Mouse (Mus musculus) midbrain, embryonic 12.5 days (tissue): ENCODE measurements around the gene Serpinh1. TPM values are rescaled to one million over a fixed set of nuclear protein-coding genes. Genes with fewer than 3 reads are reported as not detected.

Experiments used
- ATAC-seq: fragments of 200-750 bp; cut with Nextera tagmentation; 2 replicates; pipeline ENCODE4 v1.8.0; 2017; ENCODE audit warnings: low read depth, moderate TSS enrichment, moderate library complexity; ENCODE audit not compliant: low FRiP score
- H3K27ac ChIP-seq: fragments of 300-500 bp; sonication (generic); replicated peaks from 2 replicates; pipeline ENCODE4 v1.5.1; 2016; ENCODE audit warnings: mild to moderate bottlenecking
- H3K27me3 ChIP-seq: fragments of 300-500 bp; sonication (generic); 2 replicates; pipeline ENCODE4 v1.6.1; 2016; ENCODE audit warnings: mild to moderate bottlenecking
- H3K36me3 ChIP-seq: fragments of 300-500 bp; sonication (generic); 2 replicates; pipeline ENCODE4 v1.6.1; 2016
- H3K4me1 ChIP-seq: fragments of 300-500 bp; sonication (generic); 2 replicates; pipeline ENCODE4 v1.6.1; 2016
- H3K4me2 ChIP-seq: fragments of 300-500 bp; sonication (generic); replicated peaks from 2 replicates; pipeline ENCODE4 v1.6.1; 2016; ENCODE audit warnings: mild to moderate bottlenecking, moderate library complexity
- H3K4me3 ChIP-seq: fragments of 300-500 bp; sonication (generic); 2 replicates; pipeline ENCODE4 v1.5.1; 2016; ENCODE audit warnings: mild to moderate bottlenecking
- H3K9ac ChIP-seq: fragments of 300-500 bp; sonication (generic); replicated peaks from 2 replicates; pipeline ENCODE4 v1.6.1; 2016; ENCODE audit warnings: mild to moderate bottlenecking, moderate library complexity
- H3K9me3 ChIP-seq: fragments of 300-500 bp; sonication (generic); 2 replicates; pipeline ENCODE4 v1.6.1; 2016; ENCODE audit warnings: mild to moderate bottlenecking
- WGBS: fragments of 180-500 bp; shearing (Covaris S2); methylation state at CpG from one replicate; pipeline ENCODE4 v1.1.7; 2016; 5-methylcytosine and 5-hydroxymethylcytosine counted together
- polyA plus RNA-seq: library from polyadenylated mRNA; unstranded; fragments of >200 nt; fragmentation: Nextera tagmentation; extraction: Ambion mirVana; gene quantifications from 2 replicates; pipeline ENCODE4 v1.2.1, GENCODE M21; 2016

The Serpinh1 gene
- polyA plus RNA-seq, 1 experiment from 2014 or later: 557 TPM

DNA sequence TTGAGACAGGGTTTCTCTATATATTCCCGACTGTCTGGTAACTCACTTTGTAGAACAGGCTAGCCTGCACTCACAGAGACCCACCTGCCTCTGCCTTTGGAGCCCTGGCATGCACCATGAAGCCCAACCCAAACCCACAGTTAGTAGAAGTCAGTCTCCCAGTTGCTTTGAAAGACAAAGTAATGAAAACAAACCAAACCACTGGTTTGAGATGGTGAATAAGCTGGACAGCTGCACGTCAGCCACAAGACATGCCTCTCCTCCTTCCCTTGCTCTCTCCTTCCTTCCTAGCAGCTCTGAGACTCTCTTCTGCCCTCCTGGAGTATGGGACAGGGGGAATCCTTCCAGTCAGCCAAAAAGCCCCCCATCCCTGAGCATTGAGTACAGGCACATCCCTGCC lies 9.1 kb upstream of the Serpinh1 start:
- no peak overlapping the region for H3K27ac ChIP-seq
- H3K27me3 ChIP-seq: 0 out of 2 replicates have a peak, but pooled peaks cover 7% of the 10 kb centered on the region
- ATAC-seq: no peak
- H3K36me3 ChIP-seq: no peaks in the 10 kb centered on the region
- 0 out of 2 replicates have a peak, but pooled peaks cover 3% of the 10 kb centered on the region for H3K9me3 ChIP-seq
- 91% methylated on average over 2 of the region's 2 CpGs for WGBS
- peaks cover 35% of the 10 kb centered on the region for H3K4me1 ChIP-seq
- H3K4me3 ChIP-seq: no peak overlapping the region
- H3K9ac ChIP-seq: no peak overlapping the region
- H3K4me2 ChIP-seq: no peak overlapping the region

DNA sequence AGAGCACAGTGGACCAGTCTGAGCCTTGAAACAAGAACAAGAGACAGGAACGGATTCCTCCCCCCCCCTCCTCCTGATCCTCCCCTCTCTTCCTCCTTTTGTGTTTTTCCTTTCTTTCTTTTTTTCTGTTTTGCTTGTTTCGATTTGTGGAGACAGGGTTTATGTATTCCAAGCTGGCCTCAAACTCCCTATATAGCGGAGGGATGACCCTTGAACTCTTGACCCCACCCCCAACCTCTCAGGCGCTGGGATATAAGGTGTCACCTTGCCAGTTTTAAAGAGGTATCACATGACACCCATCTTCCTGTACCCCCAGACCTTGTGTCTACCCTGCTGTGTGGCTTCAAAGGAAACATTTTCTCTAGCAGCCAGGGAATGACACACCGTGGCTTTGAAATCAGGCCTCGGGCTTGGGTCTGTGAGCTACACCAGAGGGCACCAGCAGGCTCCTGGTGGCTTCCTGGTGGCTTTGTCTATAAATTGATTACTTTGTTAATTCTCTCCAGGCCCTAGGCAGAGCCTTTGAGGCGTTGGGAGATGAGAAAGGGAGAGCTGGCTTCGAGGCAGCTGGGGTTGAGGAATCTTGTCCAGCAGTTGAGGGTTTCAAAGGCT lies 7.9 kb upstream of the Serpinh1 start:
- no peak for ATAC-seq
- Histone ChIP-seq H3K4me1 (peaks cover 47% of the 10 kb centered on the region), H3K4me2 (peak overlapping the region; percentile 27), H3K27me3 (no peaks in the 10 kb centered on the region), H3K4me3 (no peak overlapping the region), H3K9me3 (0 out of 2 replicates have a peak, but pooled peaks cover 3% of the 10 kb centered on the region), H3K27ac (peak overlapping the region; percentile 96), H3K36me3 (no peaks in the 10 kb centered on the region), H3K9ac (no peak overlapping the region; the same call in 1 of the 2 replicates)
- 23% methylated on average over 8 of the region's 8 CpGs for WGBS

- peak overlapping the region; percentile 96 for H3K27ac ChIP-seq
- peak overlapping the region; percentile 29; the same call in 1 of the 2 replicates for H3K9ac ChIP-seq
- H3K4me2 ChIP-seq: peak overlapping the region; percentile 27
- H3K9me3 ChIP-seq: 0 out of 2 replicates have a peak, but pooled peaks cover 3% of the 10 kb centered on the region
- peaks cover 54% of the 10 kb centered on the region for H3K4me1 ChIP-seq
- no peaks in the 10 kb centered on the region for H3K36me3 ChIP-seq
- no peak overlapping the region for H3K4me3 ChIP-seq
- no peaks in the 10 kb centered on the region for H3K27me3 ChIP-seq
- ATAC-seq: peak; percentile 95
- 3% methylated on average over 10 of the region's 10 CpGs for WGBS
These were observed 7.2 kb upstream of the Serpinh1 start for GRCm38 (mm10) chr7:99360021-99360802.

GRCm38 (mm10) chr7:99358371-99358770 lies 5.3 kb upstream of the Serpinh1 start:
- Histone ChIP-seq H3K4me1 (peaks cover 59% of the 10 kb centered on the region), H3K36me3 (no peaks in the 10 kb centered on the region), H3K9ac (no peak overlapping the region), H3K4me3 (no peak overlapping the region), H3K4me2 (no peak overlapping the region), H3K9me3 (0 out of 2 replicates have a peak, but pooled peaks cover 1% of the 10 kb centered on the region), H3K27ac (no peak overlapping the region), H3K27me3 (0 out of 2 replicates have a peak, but pooled peaks cover 2% of the 10 kb centered on the region)
- ATAC-seq: no peak
- 87% methylated on average over 8 of the region's 8 CpGs for WGBS

- Histone ChIP-seq H3K27ac (0 out of 2 replicates have a peak overlapping the region, but pooled peaks have one; percentile 27), H3K9ac (no peak overlapping the region), H3K4me3 (no peak overlapping the region), H3K4me1 (peaks cover 71% of the 10 kb centered on the region), H3K4me2 (no peak overlapping the region), H3K9me3 (no peaks in the 10 kb centered on the region), H3K27me3 (0 out of 2 replicates have a peak, but pooled peaks cover 2% of the 10 kb centered on the region), H3K36me3 (no peaks in the 10 kb centered on the region)
- ATAC-seq: no peak
- 62% methylated on average over 7 of the region's 7 CpGs for WGBS
These were observed 4.2 kb upstream of the Serpinh1 start for GRCm38 (mm10) chr7:99357201-99357600.

- H3K4me2 ChIP-seq: peak overlapping the region; percentile 41; the same call in 1 of the 2 replicates
- 0 out of 2 replicates have a peak overlapping the region, but pooled peaks have one; percentile 20 for H3K9ac ChIP-seq
- peak overlapping the region; percentile 85 for H3K27ac ChIP-seq
- peaks cover 77% of the 10 kb centered on the region for H3K4me1 ChIP-seq
- H3K4me3 ChIP-seq: no peak overlapping the region
- no peaks in the 10 kb centered on the region for H3K36me3 ChIP-seq
- H3K27me3 ChIP-seq: 0 out of 2 replicates have a peak, but pooled peaks cover 2% of the 10 kb centered on the region
- ATAC-seq: no peak
- H3K9me3 ChIP-seq: no peaks in the 10 kb centered on the region
- 33% methylated on average over 9 of the region's 9 CpGs for WGBS
These were observed 3.3 kb upstream of the Serpinh1 start for GRCm38 (mm10) chr7:99356244-99356930.

DNA sequence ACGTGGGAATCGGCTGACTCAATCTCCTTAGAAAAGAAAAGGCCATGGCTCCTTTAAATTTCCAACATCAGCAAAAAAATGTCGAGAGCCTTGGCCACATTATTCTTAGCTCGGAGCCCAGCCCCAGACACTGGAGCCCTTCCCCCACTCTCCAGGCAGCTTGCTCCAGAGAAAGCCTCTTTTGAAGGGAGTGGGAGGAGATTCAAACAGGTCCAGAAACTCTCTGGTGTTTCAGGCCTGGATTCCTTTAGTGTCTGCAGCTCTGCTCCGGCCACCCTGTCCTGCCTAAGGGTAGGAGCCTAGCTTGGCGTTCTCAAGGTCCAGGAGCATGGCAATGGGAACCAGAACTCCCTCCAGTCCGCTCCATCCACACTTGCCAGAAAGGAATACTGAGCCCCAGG lies 2.7 kb upstream of the Serpinh1 start:
- H3K27me3 ChIP-seq: 0 out of 2 replicates have a peak, but pooled peaks cover 2% of the 10 kb centered on the region
- peak overlapping the region; percentile 41 for H3K4me2 ChIP-seq
- no peak for ATAC-seq
- 5% methylated on average over 7 of the region's 7 CpGs for WGBS
- 0 out of 2 replicates have a peak overlapping the region, but pooled peaks have one; percentile 31 for H3K9ac ChIP-seq
- H3K36me3 ChIP-seq: no peaks in the 10 kb centered on the region
- H3K27ac ChIP-seq: peak overlapping the region; percentile 85
- H3K9me3 ChIP-seq: no peaks in the 10 kb centered on the region
- H3K4me3 ChIP-seq: no peak overlapping the region
- H3K4me1 ChIP-seq: peaks cover 77% of the 10 kb centered on the region

GRCm38 (mm10) chr7:99351802-99352517 lies 1.1 kb downstream of the Serpinh1 start:
- H3K27me3 ChIP-seq: 0 out of 2 replicates have a peak, but pooled peaks cover 2% of the 10 kb centered on the region
- peaks cover 70% of the 10 kb centered on the region for H3K4me1 ChIP-seq
- peak; percentile 32 for ATAC-seq
- 2% methylated on average over 18 of the region's 18 CpGs for WGBS
- H3K36me3 ChIP-seq: peaks cover 23% of the 10 kb centered on the region
- peak overlapping the region; percentile 47 for H3K4me3 ChIP-seq
- H3K9me3 ChIP-seq: no peaks in the 10 kb centered on the region
- peak overlapping the region; percentile 92 for H3K27ac ChIP-seq
- peak overlapping the region; percentile 66 for H3K9ac ChIP-seq
- peak overlapping the region; percentile 78 for H3K4me2 ChIP-seq

- Histone ChIP-seq H3K9ac (peak overlapping the region; percentile 66), H3K36me3 (peaks cover 30% of the 10 kb centered on the region), H3K9me3 (no peaks in the 10 kb centered on the region), H3K27me3 (0 out of 2 replicates have a peak, but pooled peaks cover 2% of the 10 kb centered on the region), H3K4me1 (peaks cover 63% of the 10 kb centered on the region), H3K4me2 (peak overlapping the region; percentile 78), H3K27ac (peak overlapping the region; percentile 92), H3K4me3 (peak overlapping the region; percentile 47)
- no peak for ATAC-seq
- 4% methylated on average over 12 of the region's 12 CpGs for WGBS
These were observed 1.8 kb downstream of the Serpinh1 start for GRCm38 (mm10) chr7:99351104-99351801.

DNA sequence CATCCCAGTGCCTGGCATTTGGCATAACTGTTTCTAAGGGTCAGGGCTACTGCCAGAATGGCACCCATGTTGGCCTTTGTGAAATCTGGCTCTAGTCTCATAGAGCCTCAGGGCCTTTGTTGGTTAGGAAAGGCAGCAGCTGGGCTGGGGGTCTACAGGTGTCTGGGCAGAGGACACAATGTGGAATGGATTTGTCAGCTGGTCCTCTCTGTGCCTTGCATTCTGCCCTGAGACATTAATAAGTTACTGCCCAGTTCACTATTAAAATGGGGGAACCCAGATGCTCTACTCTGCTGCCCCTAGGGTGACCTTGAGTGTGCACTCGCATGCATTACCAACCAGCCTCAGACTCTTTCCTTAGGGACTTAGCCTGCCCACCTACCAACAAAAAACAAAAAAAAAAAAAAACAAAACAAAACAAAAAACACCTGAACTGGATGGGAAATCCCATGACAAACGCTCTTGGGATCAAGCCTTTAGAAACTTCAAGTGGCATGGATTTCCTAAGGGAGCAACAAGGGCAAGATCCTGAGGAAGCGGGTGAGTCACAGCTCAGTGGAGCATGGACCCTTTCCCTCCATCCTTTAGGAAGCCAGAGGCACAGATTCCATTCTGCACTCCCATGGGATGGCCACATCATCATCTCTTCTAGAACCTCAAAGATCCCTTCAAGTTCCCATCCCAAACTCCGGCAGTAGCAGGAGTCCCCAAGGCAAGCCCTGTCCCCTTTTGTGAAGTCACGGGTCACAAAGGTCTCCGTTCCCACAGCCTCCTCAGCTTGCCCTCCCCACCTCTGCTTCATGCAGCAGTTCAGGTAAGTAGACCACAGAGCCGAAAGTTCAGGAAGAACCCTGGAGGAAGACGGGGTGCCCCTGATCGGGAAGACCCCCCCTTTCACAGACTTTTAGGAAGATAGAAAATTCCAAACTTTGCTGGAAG lies 3.0 kb downstream of the Serpinh1 start:
- WGBS: 69% methylated on average over 9 of the region's 9 CpGs
- H3K4me1 ChIP-seq: peaks cover 51% of the 10 kb centered on the region
- peaks cover 39% of the 10 kb centered on the region for H3K36me3 ChIP-seq
- peak overlapping the region; percentile 47; the same call in 1 of the 2 replicates for H3K4me3 ChIP-seq
- H3K9me3 ChIP-seq: no peaks in the 10 kb centered on the region
- H3K27me3 ChIP-seq: 0 out of 2 replicates have a peak, but pooled peaks cover 2% of the 10 kb centered on the region
- ATAC-seq: no peak
- H3K4me2 ChIP-seq: peak overlapping the region; percentile 78
- H3K9ac ChIP-seq: peak overlapping the region; percentile 66; the same call in 1 of the 2 replicates
- no peak overlapping the region for H3K27ac ChIP-seq
